Mouse (Mus musculus): ENCODE measurements around the gene Nanog. TPM values are rescaled to one million over a fixed set of nuclear protein-coding genes. Genes with fewer than 3 reads are reported as not detected.

Nanog gene
- 0.10 TPM for polyA plus RNA-seq (2012; fragmentation: generic; extraction: Trizol)

DNA sequence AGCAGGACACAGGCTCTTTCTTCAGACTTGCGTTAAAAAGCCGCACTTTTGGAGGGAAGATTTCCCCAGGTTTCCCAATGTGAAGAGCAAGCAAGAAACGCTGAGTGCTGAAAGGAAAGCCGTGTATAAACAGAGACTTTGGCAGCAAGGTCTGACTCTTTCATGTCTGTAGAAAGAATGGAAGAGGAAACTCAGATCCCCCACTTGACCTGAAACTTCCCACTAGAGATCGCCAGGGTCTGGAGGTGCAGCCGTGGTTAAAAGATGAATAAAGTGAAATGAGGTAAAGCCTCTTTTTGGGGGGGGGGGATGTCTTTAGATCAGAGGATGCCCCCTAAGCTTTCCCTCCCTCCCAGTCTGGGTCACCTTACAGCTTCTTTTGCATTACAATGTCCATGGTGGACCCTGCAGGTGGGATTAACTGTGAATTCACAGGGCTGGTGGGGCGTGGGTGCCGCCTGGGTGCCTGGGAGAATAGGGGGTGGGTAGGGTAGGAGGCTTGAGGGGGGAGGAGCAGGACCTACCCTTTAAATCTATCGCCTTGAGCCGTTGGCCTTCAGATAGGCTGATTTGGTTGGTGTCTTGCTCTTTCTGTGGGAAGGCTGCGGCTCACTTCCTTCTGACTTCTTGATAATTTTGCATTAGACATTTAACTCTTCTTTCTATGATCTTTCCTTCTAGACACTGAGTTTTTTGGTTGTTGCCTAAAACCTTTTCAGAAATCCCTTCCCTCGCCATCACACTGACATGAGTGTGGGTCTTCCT, at the start of gene Nanog:
TSS of gene Nanog (plus strand) at position 454 of the 765 bp plus-strand sequence.
- Histone ChIP-seq H3ac (ENCODE audit: control insufficient read depth, insufficient read length) (no peak within 1 kb of the TSS), H3K36me3 (ENCODE audit: control insufficient read depth, insufficient read depth) (no peaks in the 10 kb centered on the region), H3K27me3 (ENCODE audit: control insufficient read depth, insufficient read depth, insufficient read length) (no peaks in the 10 kb centered on the region), H3K4me3 (no peak within 1 kb of the TSS), H3K79me2 (ENCODE audit: control insufficient read depth, insufficient read depth) (no peaks in the 10 kb centered on the region), H3K4me2 (ENCODE audit: low read depth) (no peak within 1 kb of the TSS)
- TF ChIP-seq MAX (IDR thresholded peaks at IDR 0.05; ENCODE audit: low read depth) (no peak), MYOG (IDR thresholded peaks at IDR 0.05; ENCODE audit: control insufficient read depth in 1 of 3, insufficient read depth in 1 of 3, insufficient read length in 2 of 3, low read depth in 2 of 3) (no peak), TCF3 (IDR thresholded peaks at IDR 0.05; ENCODE audit: insufficient read length, low read depth) (no peak), MYOD1 (IDR thresholded peaks at IDR 0.05; ENCODE audit: control insufficient read depth in 1 of 3, insufficient read length in 2 of 3, low read depth in 2 of 3) (no peak), USF1 (IDR thresholded peaks at IDR 0.05; ENCODE audit: low read depth) (no peak), CEBPB (IDR thresholded peaks at IDR 0.05; ENCODE audit: insufficient read depth, poor library complexity, severe bottlenecking) (no peak), POLR2A (IDR thresholded peaks at IDR 0.05; ENCODE audit: insufficient read length, low read depth) (no peak), SRF (IDR thresholded peaks at IDR 0.05; ENCODE audit: control insufficient read depth, insufficient read length, low read depth) (no peak)

DNA sequence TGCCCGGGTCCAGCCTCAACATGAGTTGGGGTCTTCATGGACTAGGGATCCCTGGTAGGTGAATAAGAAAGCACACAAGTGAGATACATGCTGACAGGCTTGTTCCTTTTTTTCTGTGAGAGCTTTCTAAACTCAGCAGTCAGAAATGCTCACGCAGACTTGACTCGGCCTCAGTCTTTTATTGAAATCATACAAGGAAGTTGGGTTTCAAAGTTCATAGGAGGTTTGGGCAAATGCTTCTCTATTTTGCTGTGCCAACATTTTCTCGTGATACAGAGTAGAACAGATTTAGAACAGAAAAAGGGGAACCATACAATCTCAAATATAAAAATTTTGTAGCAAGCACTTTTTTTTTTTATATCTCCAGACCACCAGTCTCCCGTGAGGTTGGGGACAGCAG, 49.7 kb upstream of the Nanog start:
- H3K79me2 ChIP-seq (ENCODE audit: control insufficient read depth, insufficient read depth) = no peaks in the 10 kb centered on the region
- TF ChIP-seq MAX (IDR thresholded peaks at IDR 0.05; ENCODE audit: low read depth) = no peak
- TF ChIP-seq POLR2A (IDR thresholded peaks at IDR 0.05; ENCODE audit: insufficient read length, low read depth) = no peak
- TF ChIP-seq MYOG (IDR thresholded peaks at IDR 0.05; ENCODE audit: control insufficient read depth in 1 of 3, insufficient read depth in 1 of 3, insufficient read length in 2 of 3, low read depth in 2 of 3) = no peak
- TF ChIP-seq TCF3 (IDR thresholded peaks at IDR 0.05; ENCODE audit: insufficient read length, low read depth) = no peak
- no peaks in the 10 kb centered on the region for H3K36me3 ChIP-seq (ENCODE audit: control insufficient read depth, insufficient read depth)
- H3K4me2 ChIP-seq (ENCODE audit: low read depth) = no peak overlapping the region
- peaks cover 12% of the 10 kb centered on the region for H3K27me3 ChIP-seq (ENCODE audit: control insufficient read depth, insufficient read depth, insufficient read length)
- no peak overlapping the region for H3K4me3 ChIP-seq
- no peak overlapping the region for H3ac ChIP-seq (ENCODE audit: control insufficient read depth, insufficient read length)

GRCm38 (mm10) chr6:122659567-122659966, 47.7 kb upstream of the Nanog start:
- Histone ChIP-seq H3K4me3 (no peak overlapping the region), H3K4me2 (ENCODE audit: low read depth) (no peak overlapping the region), H3K79me2 (ENCODE audit: control insufficient read depth, insufficient read depth) (no peaks in the 10 kb centered on the region), H3ac (ENCODE audit: control insufficient read depth, insufficient read length) (no peak overlapping the region), H3K36me3 (ENCODE audit: control insufficient read depth, insufficient read depth) (no peaks in the 10 kb centered on the region), H3K27me3 (ENCODE audit: control insufficient read depth, insufficient read depth, insufficient read length) (peaks cover 24% of the 10 kb centered on the region)
- no peak for TF ChIP-seq TCF12 (IDR thresholded peaks at IDR 0.05; ENCODE audit: insufficient read depth, poor library complexity, severe bottlenecking)
- TF ChIP-seq POLR2AphosphoS2 (IDR thresholded peaks at IDR 0.05; ENCODE audit: insufficient read length, low read depth) = no peak
- TF ChIP-seq REST (IDR thresholded peaks at IDR 0.05; ENCODE audit: insufficient read depth, insufficient read length) = peak; percentile 86

GRCm38 (mm10) chr6:122660601-122661379, 46.5 kb upstream of the Nanog start:
- Histone ChIP-seq H3K27me3 (ENCODE audit: control insufficient read depth, insufficient read depth, insufficient read length) (peaks cover 24% of the 10 kb centered on the region), H3K79me2 (ENCODE audit: control insufficient read depth, insufficient read depth) (no peaks in the 10 kb centered on the region), H3K36me3 (ENCODE audit: control insufficient read depth, insufficient read depth) (no peaks in the 10 kb centered on the region), H3K4me3 (no peak overlapping the region), H3K4me2 (ENCODE audit: low read depth) (no peak overlapping the region), H3ac (ENCODE audit: control insufficient read depth, insufficient read length) (no peak overlapping the region)
- TF ChIP-seq MYOD1 (IDR thresholded peaks at IDR 0.05; ENCODE audit: control insufficient read depth in 1 of 3, insufficient read length in 2 of 3, low read depth in 2 of 3) = no peak
- TF ChIP-seq POLR2A (IDR thresholded peaks at IDR 0.05; ENCODE audit: insufficient read length, low read depth) = no peak
- TF ChIP-seq POLR2AphosphoS2 (IDR thresholded peaks at IDR 0.05; ENCODE audit: insufficient read length, low read depth) = no peak
- no peak for TF ChIP-seq CEBPB (IDR thresholded peaks at IDR 0.05; ENCODE audit: insufficient read depth, poor library complexity, severe bottlenecking)
- no peak for TF ChIP-seq USF1 (IDR thresholded peaks at IDR 0.05; ENCODE audit: low read depth)
- TF ChIP-seq REST (IDR thresholded peaks at IDR 0.05; ENCODE audit: insufficient read depth, insufficient read length) = no peak
- TF ChIP-seq TCF3 (IDR thresholded peaks at IDR 0.05; ENCODE audit: insufficient read length, low read depth) = no peak
- no peak for TF ChIP-seq TCF12 (IDR thresholded peaks at IDR 0.05; ENCODE audit: insufficient read depth, poor library complexity, severe bottlenecking)
- TF ChIP-seq MYOG (IDR thresholded peaks at IDR 0.05; ENCODE audit: control insufficient read depth in 1 of 3, insufficient read depth in 1 of 3, insufficient read length in 2 of 3, low read depth in 2 of 3) = no peak
- no peak for TF ChIP-seq E2F4 (IDR thresholded peaks at IDR 0.05; ENCODE audit: insufficient read depth)
- no peak for TF ChIP-seq SRF (IDR thresholded peaks at IDR 0.05; ENCODE audit: control insufficient read depth, insufficient read length, low read depth)

Measured in myocyte (in vitro differentiated cells).